Mouse (Mus musculus) ES-Bruce4 (cell line): ENCODE results near the gene Sohlh2. TPM values are rescaled to one million over a fixed set of nuclear protein-coding genes. Genes with fewer than 3 reads are reported as not detected.
"Not testable (repeated sequence)": the region's sequence is repeated elsewhere in the genome, so short reads cannot be mapped to it uniquely, and the experiment has no call there.

Experiments
- H3K27ac ChIP-seq: 2 replicates; pipeline ENCODE4 v1.5.1; 2012; ENCODE audit warnings: low read length, inconsistent platforms; ENCODE audit not compliant: insufficient read depth
- H3K27me3 ChIP-seq: 2 replicates; pipeline ENCODE4 v1.6.1; 2012; ENCODE audit warnings: mild to moderate bottlenecking, low read length, inconsistent platforms; ENCODE audit not compliant: control insufficient read depth, poor library complexity, insufficient read depth, severe bottlenecking
- H3K36me3 ChIP-seq: 2 replicates; pipeline ENCODE4 v1.6.1; 2012; ENCODE audit warnings: inconsistent platforms, mild to moderate bottlenecking, low read length, moderate library complexity; ENCODE audit not compliant: control insufficient read depth, poor library complexity, insufficient read depth, severe bottlenecking
- H3K4me1 ChIP-seq: one replicate; pipeline ENCODE4 v1.8.1; 2011; ENCODE audit warnings: low read length; ENCODE audit not compliant: control insufficient read depth, insufficient read depth
- H3K4me3 ChIP-seq: 2 replicates; pipeline ENCODE4 v1.5.1; 2011; ENCODE audit warnings: low read depth, mild to moderate bottlenecking, low read length
- H3K9ac ChIP-seq: 2 replicates; pipeline ENCODE4 v1.6.1; 2012; ENCODE audit warnings: low read depth, mild to moderate bottlenecking, inconsistent platforms; ENCODE audit not compliant: poor library complexity, severe bottlenecking
- H3K9me3 ChIP-seq: replicated peaks from 2 replicates; pipeline ENCODE4 v1.6.1; 2012; ENCODE audit warnings: mild to moderate bottlenecking, low read length, inconsistent platforms; ENCODE audit not compliant: control insufficient read depth, poor library complexity, insufficient read depth, severe bottlenecking
- CTCF ChIP-seq: IDR thresholded peaks from one replicate; pipeline ENCODE4 v1.8.1; 2011; ENCODE audit warnings: low read depth, low read length
- EP300 ChIP-seq: IDR thresholded peaks from 2 replicates; pipeline ENCODE4 v1.6.1; 2011; ENCODE audit warnings: low read depth, low read length; ENCODE audit not compliant: insufficient read depth
- POLR2A ChIP-seq: IDR thresholded peaks from one replicate; pipeline ENCODE4 v1.8.1; 2011; ENCODE audit warnings: low read length; ENCODE audit not compliant: insufficient read depth
- polyA plus RNA-seq: library from polyadenylated mRNA; stranded (reverse); fragments of >200 nt; gene quantifications from 2 replicates; pipeline ENCODE4 v1.2.4, GENCODE M21; 2011; ENCODE audit warnings: low read depth; ENCODE audit not compliant: missing spikeins, insufficient read depth, insufficient read length

Sohlh2 gene
- polyA plus RNA-seq, 1 experiment, result 3.8 TPM

GRCm38 (mm10) chr3:55195581-55196327 is 13.9 kb downstream of the Sohlh2 start:
- TF ChIP-seq POLR2A (no peak), EP300 (no peak), CTCF (no peak)
- no peak overlapping the region for H3K27ac ChIP-seq

GRCm38 (mm10) chr3:55196328-55196710 is 14.5 kb downstream of the Sohlh2 start:
- Histone ChIP-seq H3K9ac (no peak overlapping the region), H3K27ac (no peak overlapping the region), H3K27me3 (no peaks in the 10 kb centered on the region), H3K4me1 (no peaks in the 10 kb centered on the region), H3K9me3 (no peaks in the 10 kb centered on the region), H3K36me3 (no peaks in the 10 kb centered on the region), H3K4me3 (no peak overlapping the region)
- TF ChIP-seq CTCF (no peak), EP300 (no peak), POLR2A (no peak)

More at GRCm38 (mm10) chr3:55195581-55196327, 13.9 kb downstream of the Sohlh2 start:
- H3K27me3 ChIP-seq, result no peaks in the 10 kb centered on the region
- no peak overlapping the region for H3K4me3 ChIP-seq
- H3K36me3 ChIP-seq, result no peaks in the 10 kb centered on the region
- no peaks in the 10 kb centered on the region for H3K4me1 ChIP-seq
- no peak overlapping the region for H3K9ac ChIP-seq
- no peaks in the 10 kb centered on the region for H3K9me3 ChIP-seq

- H3K4me1 ChIP-seq, H3K27ac ChIP-seq, H3K4me3 ChIP-seq, H3K27me3 ChIP-seq, H3K9me3 ChIP-seq, H3K36me3 ChIP-seq, H3K9ac ChIP-seq: not testable (repeated sequence)
These were observed 21.8 kb downstream of the Sohlh2 start for GRCm38 (mm10) chr3:55203621-55204020.

GRCm38 (mm10) chr3:55206413-55206812 is 24.6 kb downstream of the Sohlh2 start:
- Histone ChIP-seq H3K9ac (no peak overlapping the region), H3K27me3 (no peaks in the 10 kb centered on the region), H3K9me3 (no peaks in the 10 kb centered on the region), H3K4me1 (no peaks in the 10 kb centered on the region), H3K27ac (no peak overlapping the region), H3K4me3 (no peak overlapping the region), H3K36me3 (no peaks in the 10 kb centered on the region)
- no peak for TF ChIP-seq EP300
- TF ChIP-seq CTCF, result no peak
- no peak for TF ChIP-seq POLR2A

GRCm38 (mm10) chr3:55207665-55208064 is 25.8 kb downstream of the Sohlh2 start:
- H3K4me1 ChIP-seq, result no peaks in the 10 kb centered on the region
- H3K27ac ChIP-seq, result no peak overlapping the region
- no peak for TF ChIP-seq CTCF
- TF ChIP-seq POLR2A, result no peak
- no peak for TF ChIP-seq EP300
- no peaks in the 10 kb centered on the region for H3K36me3 ChIP-seq
- no peak overlapping the region for H3K4me3 ChIP-seq
- no peaks in the 10 kb centered on the region for H3K9me3 ChIP-seq
- no peaks in the 10 kb centered on the region for H3K27me3 ChIP-seq
- no peak overlapping the region for H3K9ac ChIP-seq

GRCm38 (mm10) chr3:55212254-55212653 is 30.4 kb downstream of the Sohlh2 start:
- Histone ChIP-seq H3K27ac (no peak overlapping the region), H3K9ac (no peak overlapping the region), H3K36me3 (no peaks in the 10 kb centered on the region), H3K4me1 (no peaks in the 10 kb centered on the region), H3K9me3 (no peaks in the 10 kb centered on the region), H3K4me3 (no peak overlapping the region), H3K27me3 (no peaks in the 10 kb centered on the region)
- TF ChIP-seq EP300 (no peak), POLR2A (no peak), CTCF (no peak)
